Mouse (Mus musculus): ENCODE data around the gene Asic4.
A peak's percentile ranks its signal among the peaks of the same experiment; 100 is the strongest.

Gene Asic4

DNA sequence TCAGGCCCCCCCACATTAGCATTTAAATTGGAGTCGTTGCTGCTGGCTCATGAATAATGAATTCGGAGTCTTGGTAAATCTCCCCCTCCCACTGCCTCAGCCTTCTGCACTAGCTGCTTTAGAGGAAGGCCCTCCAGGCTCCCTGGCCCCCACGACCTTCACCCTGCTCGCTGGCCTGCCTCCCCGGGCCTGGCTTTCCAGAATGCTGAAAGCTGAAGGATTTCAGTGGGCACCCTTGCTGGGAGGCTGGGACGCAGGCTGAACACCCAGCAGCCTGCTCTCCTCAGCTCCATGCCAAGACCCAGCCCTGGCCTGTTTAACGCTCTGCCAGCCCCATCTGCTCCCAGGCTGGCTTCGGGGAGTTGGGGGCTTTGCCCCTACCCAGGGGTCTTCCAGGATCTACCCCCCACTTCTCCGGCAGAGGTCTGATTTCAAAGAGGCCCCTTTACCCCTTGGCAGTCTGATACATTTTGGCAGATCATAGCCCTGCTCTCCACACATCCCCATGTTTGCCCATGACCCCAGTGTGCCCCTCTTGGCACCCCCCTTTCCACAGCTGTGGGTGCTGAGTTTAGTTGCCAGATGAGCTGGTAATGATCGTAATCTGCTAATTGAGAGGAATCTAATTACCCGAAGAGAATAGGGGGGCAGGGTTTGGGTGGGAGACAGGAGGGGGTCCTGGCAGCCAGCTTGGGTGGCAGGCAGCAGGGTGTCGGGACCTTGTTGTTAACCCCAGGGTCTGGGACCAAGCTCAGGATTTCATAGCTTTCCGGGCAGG, 6.8 kb upstream of the Asic4 start:
- no peak for DNase-seq (ENCODE audit: low spot score in 2 of 2)

DNA sequence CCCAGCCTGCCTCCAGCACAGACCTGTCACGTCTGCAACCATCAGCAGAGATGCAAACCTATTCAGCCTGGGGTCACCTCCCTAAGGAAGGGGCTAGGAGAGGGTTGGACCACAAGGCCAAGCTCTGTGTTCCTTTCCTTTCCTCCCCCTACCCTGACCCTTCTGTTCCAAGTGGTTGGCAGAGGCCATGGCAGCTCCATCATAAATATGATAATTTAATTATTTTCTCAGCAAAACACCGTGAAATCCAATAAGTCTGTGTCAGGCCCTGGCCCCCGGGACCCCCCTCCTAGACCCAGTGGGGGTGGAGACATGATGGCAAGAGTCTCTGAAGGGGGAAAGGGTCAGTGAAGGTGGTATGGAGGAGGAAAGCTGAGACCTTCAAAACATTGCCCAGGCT, 6.0 kb upstream of the Asic4 start:
- no peak for DNase-seq (ENCODE audit: low spot score in 2 of 2)

DNA sequence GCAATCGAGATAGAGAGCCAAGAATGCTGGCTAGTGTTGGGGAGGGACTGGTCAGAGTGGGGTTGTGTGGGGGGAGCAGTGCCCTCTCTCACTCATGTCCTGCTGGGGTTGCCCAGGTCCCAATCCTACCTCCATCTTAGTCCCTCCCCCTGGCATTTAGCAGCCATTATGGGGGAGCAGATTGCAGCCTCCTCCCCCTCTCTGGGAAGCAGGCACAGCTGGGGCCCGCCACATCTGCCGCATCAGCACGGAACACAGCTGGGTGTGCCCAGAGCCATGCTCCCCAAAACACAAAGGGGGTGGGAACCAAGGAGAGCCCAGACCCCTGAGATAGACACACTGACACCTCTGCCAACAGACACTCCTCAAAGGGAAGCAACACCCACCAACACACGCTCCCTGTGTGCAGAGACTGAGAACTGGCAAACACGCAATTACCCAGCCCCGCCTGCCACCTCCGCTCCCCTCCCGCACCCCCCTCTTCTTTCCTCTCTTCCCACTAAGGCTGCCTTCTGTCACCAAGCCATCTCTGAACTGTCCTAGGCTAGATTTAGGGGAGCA, 5.0 kb upstream of the Asic4 start:
- no peak for DNase-seq (ENCODE audit: low spot score in 2 of 2)

DNA sequence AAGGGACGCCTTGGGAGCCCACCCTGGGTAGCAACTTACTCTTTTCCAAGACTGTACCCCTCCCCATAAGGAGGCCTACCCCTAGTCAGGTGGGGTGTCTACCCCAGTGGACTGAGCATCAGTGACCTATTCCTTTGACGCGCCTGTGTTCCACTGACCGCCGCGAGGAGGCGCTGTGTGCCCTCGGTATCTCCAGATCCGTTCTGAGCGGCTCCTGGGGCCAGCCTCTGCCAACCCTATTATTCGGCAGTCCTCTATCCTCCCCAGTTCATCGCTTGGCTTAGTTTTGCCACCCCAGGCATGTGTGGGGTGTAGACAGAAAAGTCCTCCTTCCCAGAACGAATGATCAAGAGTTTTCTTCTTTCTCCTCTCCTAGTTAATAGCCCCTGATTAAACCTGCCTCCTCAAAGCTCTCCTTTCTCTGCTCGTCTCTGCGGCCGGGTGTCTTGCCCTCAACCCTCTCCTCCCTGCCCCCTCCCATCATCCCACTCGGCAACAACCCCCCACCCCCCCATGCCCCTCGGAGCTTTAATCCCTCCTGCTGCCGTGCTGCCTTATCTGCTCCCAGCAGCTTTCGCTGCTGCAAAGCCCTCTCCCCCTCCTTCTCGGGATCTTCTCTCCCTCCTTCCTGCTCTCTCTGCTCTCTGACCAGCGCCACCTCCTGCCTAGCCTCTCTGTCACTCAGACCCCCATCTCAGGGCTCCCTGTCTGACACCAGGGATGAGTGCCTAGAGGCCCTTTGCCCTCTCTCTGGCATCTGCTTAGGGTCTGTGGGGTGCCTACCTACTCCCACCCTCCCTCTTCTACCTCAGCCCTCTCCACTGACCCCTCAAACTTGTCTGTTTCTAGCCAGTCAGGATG, 4.3 kb upstream of the Asic4 start:
- DNase-seq (ENCODE audit: low spot score in 2 of 2): peak; percentile 56 to 72

DNA sequence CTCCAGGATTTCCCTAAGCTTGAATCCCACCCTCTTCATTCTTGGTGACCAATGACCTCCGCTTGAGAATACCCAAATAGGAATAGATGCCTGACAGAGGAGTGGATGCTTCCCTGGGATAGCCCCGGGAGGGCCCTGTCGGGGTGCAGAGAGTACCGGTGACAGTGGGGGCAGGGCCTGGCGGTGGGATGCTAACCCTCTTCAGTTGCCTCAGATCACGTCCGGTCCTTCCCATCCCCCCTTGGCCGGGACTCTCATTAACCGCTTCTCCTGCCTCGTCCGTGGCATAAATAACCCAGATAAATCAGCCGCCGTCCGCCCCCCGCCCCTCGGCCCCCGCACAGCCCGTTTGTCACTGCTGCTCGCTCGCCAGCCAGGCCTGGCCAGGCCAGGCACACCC, 3.6 kb upstream of the Asic4 start:
- DNase-seq (ENCODE audit: low spot score in 2 of 2): no peak

DNA sequence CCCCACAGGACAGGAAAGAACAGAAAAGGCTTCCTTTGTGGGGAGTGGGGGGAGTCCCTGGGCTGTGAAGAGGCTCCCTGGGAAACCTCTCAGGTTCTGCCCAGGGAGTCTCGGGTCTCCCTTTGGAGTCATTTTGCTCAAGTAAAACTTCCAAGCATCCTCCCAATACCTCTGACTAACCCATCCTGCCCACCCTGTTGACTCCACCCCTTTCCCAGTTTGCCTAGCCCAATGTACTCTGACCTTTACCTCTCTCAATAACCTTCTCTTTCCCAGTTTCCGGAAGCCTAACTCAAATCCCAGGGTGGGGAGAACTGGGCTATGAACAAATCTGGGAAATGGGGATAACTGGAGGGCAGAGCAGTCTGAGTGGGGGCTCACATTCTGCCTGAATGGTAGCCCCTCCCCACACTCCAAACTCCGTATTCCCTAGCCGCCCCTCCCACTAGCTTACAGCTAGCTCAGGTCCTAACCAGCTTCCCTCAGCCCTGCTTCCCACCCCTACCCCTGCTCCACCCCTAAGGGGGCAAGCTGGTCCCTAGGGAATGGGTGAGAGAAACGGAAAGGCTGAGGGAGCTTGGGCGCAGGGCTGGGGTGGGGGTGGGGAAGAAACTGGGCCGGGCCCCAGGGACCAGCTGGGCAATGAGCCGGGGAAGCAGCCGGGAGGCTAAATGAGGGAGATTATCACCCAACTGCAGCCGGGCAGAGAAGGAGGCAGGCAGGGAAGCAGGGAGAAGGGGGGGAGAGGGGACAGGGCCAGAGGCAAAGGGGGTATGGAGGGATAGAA, 2.8 kb upstream of the Asic4 start:
- no peak for DNase-seq (ENCODE audit: low spot score in 2 of 2)

DNA sequence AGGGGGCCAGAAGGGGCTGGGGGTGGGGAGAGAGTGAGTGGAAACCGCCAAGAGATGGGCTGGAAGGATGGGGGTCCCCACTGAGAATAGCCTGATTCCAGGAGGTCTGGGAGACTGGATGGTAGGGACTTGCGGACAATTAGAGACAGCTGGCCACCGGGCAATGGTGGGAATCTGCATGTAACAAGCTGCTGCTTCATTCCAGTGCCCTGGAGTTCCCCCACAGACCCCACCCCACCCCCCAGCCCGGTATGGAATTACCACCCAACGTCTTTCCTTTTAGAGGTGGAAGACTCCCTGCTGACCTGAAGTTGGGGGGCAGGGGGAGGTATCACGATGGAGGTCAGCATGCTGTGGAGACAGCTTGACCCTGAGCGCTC, 2.2 kb upstream of the Asic4 start:
- no peak for DNase-seq (ENCODE audit: low spot score in 2 of 2)

DNA sequence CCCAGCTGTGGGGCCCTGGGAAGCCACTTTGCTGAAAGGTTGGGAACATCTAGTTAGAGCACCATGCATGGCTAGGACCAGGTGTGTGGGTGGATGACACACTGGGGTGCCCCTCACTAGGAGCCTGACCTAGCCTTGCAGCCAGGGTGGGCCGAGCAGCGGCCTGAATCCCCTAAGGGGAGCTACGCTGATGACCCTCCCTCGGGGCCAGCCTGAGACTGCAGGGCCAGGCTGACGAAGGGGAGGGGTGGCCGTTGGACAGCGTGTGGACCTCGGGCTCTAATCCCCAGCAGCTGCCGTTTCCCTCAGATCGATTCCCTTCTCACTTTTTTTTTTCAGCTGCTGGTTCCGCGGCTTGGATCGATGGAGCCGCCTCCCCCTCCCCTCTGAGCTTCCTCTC, 1.3 kb upstream of the Asic4 start:
- DNase-seq (ENCODE audit: low spot score in 2 of 2): no peak

DNA sequence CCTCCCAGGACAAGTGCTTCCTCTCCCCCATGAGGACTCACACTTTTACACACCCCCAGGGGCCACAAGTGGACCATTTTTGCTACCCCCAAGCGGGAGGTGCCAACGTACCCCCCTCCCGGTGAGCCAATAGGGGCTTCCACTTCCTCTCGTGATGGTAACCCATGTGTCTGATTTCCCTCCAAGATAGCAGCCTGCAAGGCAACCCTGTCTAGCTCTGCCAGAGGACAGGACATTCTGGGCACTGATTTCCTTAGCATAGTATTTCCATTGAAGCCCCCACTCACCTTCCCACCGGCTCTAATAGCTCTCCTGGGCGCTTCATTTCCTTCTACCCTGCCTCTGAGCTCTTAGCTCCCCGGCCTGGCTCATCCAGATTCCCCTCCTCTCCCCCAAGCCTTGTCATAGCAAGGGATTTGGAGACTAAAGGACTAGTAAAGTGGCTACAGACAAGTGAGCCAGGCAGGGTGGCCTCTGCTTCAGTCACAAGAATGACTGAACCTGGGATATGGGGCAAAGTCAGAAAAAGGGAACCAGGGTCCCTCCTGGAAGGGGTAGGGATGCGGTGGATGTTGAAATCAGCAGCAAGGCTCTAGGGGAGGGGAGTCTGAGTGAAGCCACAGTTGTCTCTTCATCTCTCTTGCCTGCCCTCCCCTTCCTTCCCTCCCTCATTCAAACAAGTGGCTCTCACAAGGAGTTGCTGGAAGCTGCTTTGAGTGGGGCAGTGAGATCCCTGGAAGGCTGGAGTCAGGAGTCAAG, 680 bp upstream of the Asic4 start:
- DNase-seq (ENCODE audit: low spot score in 2 of 2): no peak

DNA sequence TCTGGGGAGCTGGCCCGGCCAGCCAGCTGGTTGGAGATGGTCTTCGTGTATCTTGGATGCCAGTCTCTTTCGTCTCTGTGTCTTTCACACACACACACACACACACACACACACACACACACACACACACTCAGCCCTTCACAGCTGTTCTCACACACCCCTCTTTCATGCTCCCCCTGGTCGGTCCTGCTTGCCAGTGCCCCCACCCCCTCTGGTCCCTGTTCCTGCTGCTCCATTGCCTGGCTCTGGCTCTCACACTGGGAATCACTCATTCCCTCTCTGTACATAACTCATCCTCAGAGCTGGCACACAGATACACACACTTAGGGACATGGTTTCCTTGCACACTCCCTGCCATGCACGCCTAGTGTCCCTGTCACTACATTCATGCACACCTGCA, 1.7 kb downstream of the Asic4 start:
- DNase-seq (ENCODE audit: low spot score in 2 of 2): no peak

DNA sequence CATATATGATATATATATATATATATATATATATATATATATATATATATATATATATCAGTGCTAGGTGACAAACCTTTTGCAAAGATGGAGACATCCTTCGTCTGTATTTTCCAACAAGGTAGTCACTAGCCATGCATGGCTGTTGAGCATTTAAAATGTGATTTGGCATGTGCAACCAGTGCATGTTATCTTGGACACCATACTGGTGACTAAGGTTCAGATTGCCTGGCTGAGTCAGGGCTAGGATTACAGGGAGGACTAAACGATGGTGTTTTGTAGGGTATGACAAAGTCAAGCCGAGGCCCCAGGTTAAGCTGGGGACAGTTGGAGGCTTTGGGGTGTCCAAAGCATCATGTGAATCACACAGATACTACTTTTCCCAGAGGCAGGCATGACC, 5.2 kb downstream of the Asic4 start:
- no peak for DNase-seq (ENCODE audit: low spot score in 2 of 2)

DNA sequence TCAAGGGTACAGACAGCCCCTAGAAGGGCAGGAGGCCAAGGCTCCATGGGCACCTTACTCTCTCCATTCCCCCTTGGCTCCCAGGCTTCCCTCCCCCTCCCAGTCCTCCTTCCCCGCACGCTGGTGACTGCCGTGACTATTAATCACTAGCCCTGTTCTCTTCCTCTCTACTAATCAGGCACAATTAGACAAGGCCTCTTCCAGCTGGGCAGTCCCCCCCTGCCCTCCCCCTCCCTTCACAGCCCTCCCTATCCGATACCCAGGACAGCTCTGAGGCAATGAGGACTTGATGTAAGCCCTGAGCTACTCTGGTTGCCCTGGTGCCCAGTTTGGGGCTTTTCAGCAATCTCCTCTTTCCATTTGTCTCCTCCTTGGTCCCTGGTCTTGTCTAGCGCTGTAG, 5.7 kb downstream of the Asic4 start:
- DNase-seq (ENCODE audit: low spot score in 2 of 2): no peak

DNA sequence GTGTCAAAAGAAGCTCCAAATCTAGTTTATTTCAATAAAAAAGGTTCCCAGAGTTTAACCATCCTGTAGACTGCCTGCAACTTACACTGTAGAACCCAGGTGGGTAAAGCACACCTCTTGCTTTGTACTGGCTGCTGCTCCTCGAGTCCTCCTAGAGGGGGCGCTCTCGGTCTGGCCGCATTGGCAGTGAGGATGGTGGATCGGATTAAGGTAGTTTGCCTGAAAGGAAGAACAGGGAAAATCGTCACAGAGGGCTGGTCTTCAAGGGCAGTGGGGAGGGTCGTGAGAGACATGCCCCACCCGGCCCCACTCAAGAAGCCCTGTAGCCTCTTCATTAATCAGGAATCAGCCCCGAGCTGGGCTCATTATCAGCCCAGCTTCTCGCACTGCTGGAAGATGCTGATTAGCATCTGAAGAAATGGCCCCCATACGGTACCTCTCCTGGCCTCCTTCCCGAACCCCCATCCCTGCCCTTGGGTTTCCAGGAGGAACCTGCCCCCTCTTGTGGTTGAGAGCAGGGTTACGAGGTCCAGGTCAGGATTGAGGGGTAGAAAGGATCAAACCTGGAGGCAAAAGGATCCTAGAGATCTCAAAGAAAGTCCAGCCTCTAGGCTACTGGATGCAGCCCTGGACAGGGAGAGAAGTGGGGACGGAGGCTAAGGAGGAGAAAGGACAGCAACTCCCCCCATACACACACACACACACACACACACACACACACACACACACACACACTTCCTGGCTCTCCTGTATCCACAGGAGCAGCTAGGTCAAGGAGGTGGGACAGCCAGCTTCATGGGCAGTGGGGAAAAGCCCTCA, 6.7 kb downstream of the Asic4 start:
- no peak for DNase-seq (ENCODE audit: low spot score in 2 of 2)

DNA sequence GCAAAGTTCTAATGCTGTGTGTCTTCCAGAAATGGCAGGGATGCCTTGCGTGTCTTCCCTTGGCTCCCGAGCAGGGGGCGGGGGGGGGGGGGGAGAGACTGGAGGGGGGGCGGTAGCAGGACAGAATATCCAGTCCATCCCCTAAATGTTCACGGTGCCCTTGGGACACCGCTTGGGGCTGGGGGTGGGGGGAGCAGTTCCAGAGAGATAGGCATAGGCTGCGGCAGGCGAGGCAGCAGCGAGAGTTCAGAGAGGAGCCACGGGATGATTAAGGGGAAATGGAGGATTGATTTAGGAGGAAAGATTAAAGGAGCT, 7.4 kb downstream of the Asic4 start:
- no peak for DNase-seq (ENCODE audit: low spot score in 2 of 2)

DNA sequence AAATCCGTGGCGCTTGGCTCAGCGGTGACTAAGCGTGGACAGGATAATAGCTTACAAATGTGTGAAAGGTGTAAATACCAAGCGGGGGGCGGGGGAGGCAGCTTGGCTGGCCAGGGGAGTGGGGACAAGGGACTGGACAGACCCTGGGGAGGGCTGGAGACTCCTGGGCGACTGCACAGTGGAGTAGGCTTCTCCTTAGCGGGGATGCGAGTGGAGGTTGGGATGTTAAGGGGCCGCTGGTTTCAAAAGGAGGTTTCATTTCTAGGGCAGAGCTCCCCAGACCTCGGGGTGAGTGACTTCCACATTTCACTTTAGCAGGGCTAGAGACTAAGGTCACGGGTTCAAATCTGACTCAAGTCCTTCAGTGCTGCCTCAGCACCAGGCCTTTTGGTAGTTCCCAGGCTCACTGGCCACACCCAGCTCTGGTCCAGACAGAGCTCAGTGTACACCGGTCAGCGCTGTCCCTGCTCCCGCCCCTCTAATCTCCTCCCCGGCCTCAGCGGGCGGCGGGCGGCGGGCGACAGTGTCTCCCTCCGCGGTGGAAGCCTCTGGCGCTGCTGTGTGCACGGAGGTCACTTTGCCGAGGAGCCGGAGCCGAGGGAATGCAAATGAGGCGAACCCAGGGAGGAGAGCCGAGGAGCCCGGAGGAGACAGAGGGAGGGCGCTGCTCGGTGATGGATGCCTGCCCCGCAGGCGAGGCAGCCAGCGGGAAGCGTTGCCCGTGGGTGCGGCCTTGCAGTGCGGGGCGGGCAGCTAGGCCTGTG, 8.0 kb downstream of the Asic4 start:
- DNase-seq (ENCODE audit: low spot score in 2 of 2): no peak

DNA sequence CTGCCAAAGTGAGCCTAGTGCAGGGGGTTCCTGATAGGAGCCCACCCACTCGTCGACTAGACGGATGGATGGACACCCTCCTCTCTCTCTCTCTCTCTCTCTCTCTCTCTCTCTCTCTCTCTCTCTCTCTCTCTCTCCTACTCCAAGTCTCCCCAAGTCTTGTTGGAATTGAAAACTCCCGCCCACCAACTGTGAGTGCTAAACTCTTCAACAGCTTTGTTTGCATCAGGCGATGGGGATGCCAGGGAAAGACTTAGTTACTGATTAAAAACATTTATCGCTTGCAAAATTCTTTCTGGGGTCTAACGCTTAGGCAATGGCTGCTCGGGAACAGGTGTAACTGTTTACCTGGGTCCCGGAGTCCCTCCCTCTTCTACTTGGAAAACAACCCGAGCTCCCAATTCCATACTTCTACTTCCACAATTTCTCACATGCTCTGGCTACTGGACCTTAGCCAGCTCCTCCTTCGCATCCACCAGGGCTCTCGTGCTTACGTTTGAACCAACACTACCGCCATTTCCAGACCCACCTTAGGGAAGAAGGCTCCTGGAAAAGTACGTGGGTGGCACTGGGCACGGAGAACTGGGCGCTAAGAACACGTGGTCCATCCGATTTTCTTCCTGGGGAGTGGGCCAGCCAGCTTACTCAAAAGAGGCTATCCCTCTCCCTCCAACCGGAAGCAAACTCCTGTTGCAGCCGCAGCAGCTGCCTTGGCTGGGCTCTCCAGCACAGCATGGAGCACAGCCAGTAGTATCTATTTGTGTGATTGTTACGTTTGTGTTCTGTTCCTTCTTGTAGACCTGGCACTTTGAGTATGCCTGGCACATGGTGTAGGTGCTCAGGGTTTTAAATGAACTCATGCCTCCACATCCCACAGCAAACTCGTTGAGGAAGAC, 8.8 kb downstream of the Asic4 start:
- DNase-seq (ENCODE audit: low spot score in 2 of 2): no peak

DNA sequence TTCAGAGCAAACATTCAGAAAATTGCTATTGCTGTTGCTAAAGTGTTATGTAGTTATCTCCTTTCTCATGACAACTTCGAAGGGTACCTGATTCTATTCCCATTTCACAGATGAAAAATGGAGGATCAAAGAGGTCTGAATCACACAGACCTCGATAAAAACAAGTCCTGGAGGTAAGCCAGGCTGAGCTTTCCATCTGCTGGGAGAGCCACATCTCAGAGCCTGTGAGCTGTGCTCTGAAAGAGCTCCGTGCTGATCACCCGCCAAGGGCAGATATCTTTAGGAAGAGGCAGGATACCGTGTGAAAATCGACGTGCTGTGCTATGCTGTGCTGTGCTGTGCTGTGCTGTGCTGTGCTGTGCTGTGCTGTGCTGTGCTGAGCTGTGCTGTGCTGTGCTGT, 10.1 kb downstream of the Asic4 start:
- DNase-seq (ENCODE audit: low spot score in 2 of 2): no peak

DNA sequence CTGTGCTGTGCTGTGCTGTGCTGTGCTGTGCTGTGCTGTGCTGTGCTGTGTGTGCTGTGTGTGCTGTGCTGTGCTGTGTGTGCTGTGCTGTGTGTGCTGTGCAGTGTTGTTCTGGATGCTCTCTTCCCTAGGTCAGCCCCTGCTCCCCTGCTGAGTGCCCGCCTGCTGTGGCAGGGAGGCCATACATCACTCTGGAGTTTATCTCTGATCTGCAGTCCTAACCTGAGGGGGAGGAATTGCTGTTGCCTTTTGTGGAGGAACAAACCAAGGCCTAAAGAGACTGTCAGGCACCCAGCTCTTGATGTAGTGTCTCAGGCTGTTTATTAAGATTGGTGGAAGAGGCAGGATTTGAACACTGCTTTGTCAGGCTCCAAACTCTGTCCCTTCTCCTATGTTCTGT, 12.4 kb downstream of the Asic4 start:
- no peak for DNase-seq (ENCODE audit: low spot score in 2 of 2)

DNA sequence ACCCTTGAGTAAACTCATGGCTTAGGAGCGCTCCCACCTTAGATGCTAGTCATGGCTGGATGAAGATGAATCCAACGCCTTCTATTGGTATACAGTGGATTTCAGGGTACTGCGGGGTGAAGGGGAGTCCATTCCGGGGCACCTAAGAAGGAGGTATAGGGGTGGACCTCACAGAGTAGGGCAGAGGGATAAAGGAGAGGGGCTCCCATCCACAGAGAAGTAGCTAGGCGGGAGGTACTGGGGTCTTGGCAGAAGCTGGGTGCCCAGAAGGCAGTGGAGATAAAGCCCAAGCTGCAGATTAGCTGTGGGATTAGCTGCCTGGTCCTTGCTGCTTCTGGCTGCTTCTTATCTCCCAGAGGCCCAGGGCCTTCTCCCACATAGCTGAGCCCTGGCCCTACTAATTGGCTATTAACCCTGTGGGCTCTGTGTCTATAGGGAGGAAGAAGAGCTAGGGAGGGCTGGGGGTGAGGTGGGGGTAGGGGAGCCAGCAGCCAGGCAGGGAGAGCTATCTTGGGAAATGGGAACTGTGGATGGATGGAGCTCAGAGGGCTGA, 13.5 kb downstream of the Asic4 start:
- no peak for DNase-seq (ENCODE audit: low spot score in 2 of 2)

Data from natural killer cell, adult 2 months (primary cell).